Mouse (Mus musculus) adipose tissue, adult 10 weeks (tissue): Measurements from ENCODE around the gene Ephb1. TPM values are rescaled to one million over a fixed set of nuclear protein-coding genes. Genes with fewer than 3 reads are reported as not detected.

Source experiments
- polyA plus RNA-seq: library from polyadenylated mRNA; stranded (reverse); fragments of 350-450 nt; fragmentation: Illumina TruSeq; extraction: RNeasy Lipid Tissue Mini Kit (QIAGEN cat#74804); gene quantifications from one replicate; pipeline ENCODE4 v1.2.3, GENCODE M21; 2014; ENCODE audit warnings: low read depth, low replicate concordance

The Ephb1 gene
- polyA plus RNA-seq = 0.81 TPM

DNA sequence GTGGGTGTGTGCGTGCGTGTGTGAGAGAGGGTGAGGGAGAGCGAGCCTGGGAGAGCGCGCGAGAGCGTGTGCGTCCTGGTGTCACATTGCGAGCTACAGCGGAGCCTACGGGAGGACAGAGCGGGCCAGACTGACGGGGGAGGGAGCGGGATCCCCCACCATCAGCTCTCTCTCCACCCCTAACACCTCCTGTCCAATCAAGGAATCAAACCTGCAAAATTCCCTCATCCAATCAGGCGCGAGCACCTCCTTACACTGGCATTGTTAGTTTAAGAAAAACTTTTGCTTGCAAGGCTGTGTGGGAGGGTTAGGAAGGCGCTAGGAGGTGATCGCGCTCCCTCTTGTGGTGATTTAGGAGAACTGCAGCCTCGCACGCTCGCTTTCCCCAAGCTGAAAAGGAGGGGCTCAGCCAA lies at the start of gene Ephb1:
Gene Ephb1 (minus strand): TSS at position 133 of the 413 bp plus-strand sequence.

Other genes with a start within 250 kb of the Ephb1 start
- gene Ky, start 151.1 kb upstream of the Ephb1 start, polyA plus RNA-seq = 0.16 TPM